Mouse (Mus musculus) fat pad, adult 2 months (tissue): Measurements from ENCODE around the gene Akap11.

Source experiments
- DNase-seq: peaks from one replicate; pipeline ENCODE4 v3.0.0-alpha.2; 2011; ENCODE audit warnings: low read depth, low spot score; ENCODE audit errors: extremely low read depth

Gene Akap11

DNA sequence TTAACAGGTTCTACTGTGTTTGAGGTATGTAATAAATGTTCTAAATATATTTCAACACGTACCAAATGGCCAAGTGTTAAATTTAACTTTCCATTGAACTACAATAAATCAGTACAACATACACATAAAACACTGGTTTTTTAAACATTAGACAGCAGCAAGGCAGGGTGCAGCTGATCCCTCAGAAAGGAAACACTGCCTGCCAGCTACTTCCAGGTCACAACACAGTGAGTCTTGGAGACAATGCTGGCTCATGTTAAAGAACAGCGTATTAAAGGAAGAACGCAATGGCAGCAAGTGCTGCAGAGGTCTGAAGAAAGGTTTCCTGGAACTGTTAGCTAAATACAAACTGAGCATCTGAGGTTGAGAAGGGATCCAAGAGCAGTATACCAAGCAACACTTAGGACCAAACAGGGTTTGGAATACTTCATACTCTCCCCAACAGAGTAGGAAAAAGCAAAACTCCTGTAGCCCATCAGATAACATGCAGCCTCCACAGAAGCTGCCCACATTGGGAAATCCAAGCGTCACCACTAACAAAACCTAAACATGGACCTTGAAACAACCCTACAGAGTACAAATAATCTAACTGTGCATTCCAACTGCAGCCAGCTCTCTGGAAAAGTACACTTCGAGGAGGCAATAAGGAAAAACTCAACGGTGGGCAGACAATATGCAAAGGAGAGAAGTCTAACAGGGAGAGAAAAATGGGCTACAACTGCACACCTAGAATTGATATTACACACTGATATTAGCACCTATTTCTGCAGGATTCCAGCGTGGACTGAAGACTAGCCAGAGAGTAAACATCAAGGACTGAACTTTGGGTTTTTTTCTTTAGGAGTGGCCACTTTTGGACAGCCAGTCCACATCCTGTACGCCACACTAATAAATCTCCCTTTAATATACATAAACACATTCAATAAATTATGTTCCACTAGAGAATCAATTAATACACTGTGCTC, 7.9 kb downstream of the Akap11 start:
- DNase-seq = no peak

- DNase-seq = no peak
These were observed 9.7 kb downstream of the Akap11 start for GRCm38 (mm10) chr14:78526907-78527306.

- DNase-seq = no peak
These were observed 10.1 kb downstream of the Akap11 start for GRCm38 (mm10) chr14:78526475-78526874.

GRCm38 (mm10) chr14:78525611-78526457, 10.8 kb downstream of the Akap11 start:
- DNase-seq = no peak

DNA sequence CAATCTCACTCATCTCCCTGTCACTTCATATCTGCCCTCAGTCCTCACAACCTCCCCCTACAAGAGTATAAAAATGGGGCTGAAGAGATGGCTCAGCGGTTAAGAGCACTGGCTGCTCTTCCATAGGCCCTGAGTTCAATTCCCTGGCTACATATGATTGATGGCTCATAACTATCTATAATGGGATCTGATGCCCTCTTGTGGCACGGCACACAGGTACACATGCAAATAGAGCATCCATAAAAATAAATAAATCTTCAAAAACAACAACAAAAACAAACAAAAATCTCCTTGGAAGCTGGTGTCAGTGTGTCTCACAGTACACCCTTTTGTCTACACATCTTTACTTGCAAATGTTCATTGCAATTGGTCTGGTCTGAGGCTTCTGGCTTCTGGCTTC, 11.5 kb downstream of the Akap11 start:
- no peak for DNase-seq

DNA sequence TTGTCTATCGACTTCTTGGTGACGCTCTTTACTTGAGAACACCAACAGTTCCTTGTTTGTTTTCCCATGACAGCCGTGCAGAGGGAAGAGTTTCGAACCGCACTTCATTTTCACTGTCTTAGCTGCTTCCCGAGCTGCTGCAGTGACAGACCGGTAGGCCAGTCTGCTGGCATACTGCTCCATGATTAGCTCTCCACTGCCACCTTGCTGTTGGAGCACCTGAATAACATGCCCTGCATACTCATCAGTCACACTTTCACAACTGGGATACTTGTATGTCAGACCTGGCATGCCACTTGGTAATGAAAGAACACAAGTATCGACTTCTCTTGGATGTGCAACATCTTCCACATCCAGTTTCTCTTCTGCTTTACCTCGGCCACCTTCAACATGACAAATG, 25.9 kb downstream of the Akap11 start:
- DNase-seq = no peak

- peak; percentile 31 for DNase-seq
These were observed 26.8 kb downstream of the Akap11 start for GRCm38 (mm10) chr14:78509791-78510190.

- no peak for DNase-seq
These were observed 36.0 kb downstream of the Akap11 start for GRCm38 (mm10) chr14:78500578-78500977.

DNA sequence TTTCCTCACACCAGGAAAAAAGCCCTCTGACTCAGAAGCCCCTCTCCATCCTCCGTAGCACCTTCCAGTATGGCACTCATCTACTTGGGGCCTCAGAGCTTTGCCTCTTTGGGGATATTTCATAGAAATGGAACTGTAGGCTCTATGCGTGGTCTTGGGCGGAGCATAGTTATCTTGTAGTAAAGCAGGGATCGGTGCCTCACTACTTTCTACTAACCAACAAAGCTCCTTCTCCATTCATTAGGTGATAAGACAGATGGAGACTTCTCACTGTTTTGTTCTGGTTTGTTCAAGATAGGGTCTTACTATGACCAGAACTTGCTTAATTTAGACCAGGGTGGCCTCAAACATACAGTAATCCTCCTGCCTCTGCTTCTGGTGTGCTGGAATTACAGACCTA, 39.9 kb downstream of the Akap11 start:
- DNase-seq = no peak

- DNase-seq = no peak
These were observed 41.4 kb downstream of the Akap11 start for GRCm38 (mm10) chr14:78495241-78495640.

GRCm38 (mm10) chr14:78492602-78493001, 44.0 kb downstream of the Akap11 start:
- no peak for DNase-seq

GRCm38 (mm10) chr14:78491432-78491831, 45.2 kb downstream of the Akap11 start:
- no peak for DNase-seq

- no peak for DNase-seq
These were observed 54.0 kb downstream of the Akap11 start for GRCm38 (mm10) chr14:78482385-78483231.

GRCm38 (mm10) chr14:78474058-78474457, 62.5 kb downstream of the Akap11 start:
- DNase-seq = no peak

DNA sequence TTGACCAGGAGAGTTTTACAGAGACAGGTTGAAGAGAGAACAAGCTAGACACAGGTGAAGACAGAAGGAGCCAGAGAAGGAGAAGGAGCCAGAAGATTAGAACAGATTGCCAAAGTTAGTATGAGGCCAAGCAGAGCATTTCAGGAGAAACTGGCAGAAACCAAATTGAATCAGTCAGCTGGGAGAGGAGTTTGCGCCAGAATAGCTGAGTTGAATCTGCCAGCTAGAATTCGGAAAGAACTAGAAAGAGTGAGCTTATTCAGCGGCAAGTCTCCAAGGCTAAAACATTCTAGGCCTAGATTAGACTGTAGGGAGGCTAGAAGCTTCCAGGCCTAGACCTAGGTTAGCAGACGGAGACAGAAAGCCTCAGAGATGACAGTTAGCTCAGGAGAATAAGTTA, 65.9 kb downstream of the Akap11 start:
- DNase-seq = no peak

DNA sequence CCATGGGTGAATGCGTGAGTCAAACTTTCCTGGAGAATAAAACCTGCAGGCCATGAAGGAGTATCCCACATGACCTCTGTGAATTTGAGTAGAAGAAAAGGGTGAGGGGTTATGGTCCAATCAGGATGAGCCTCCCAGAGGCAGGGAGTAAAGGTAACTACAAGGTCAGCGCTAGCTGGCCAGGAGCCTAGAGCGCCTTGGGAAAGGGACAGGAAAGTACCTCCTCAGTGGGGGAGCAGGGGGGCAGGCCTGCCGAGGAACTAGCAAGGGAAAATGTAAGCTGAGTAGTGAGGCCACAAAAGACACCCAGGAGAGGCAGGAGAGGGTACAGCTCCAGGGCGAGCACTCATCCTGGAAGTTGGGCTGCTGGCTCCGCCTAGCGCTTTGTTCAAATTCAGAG, 67.6 kb downstream of the Akap11 start:
- DNase-seq = no peak

GRCm38 (mm10) chr14:78467994-78468393, 68.6 kb downstream of the Akap11 start:
- no peak for DNase-seq

GRCm38 (mm10) chr14:78464353-78464752, 72.3 kb downstream of the Akap11 start:
- DNase-seq = no peak

DNA sequence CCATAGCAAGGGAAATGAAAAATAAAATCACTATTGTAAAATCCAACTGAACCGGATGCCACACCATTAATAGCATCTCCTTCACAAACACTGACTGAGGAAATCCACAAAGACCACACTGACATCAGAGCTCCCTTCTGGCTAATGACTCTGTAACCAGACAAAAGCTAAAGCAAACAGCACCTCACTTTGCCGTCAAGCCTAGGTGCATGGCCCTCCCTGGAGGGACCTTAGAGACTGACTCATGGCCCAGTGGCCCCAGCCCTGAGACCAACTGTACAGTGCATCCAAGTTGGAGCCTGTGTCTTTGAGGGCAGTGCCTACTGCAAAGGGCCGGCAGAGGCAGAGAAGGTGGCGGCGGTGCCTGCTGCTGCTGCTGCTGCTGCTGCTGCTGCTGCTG, 77.5 kb downstream of the Akap11 start:
- no peak for DNase-seq

GRCm38 (mm10) chr14:78458705-78459104, 77.9 kb downstream of the Akap11 start:
- DNase-seq = no peak

- no peak for DNase-seq
These were observed 81.6 kb downstream of the Akap11 start for GRCm38 (mm10) chr14:78454970-78455369.
